In genomic region chr5:20973999-20974398, GRCm38 (mm10) we compare ENCODE assay signal across 17 mouse cellular contexts. TPM values are rescaled to one million over a fixed set of nuclear protein-coding genes. Genes with fewer than 3 reads are reported as not detected.
A peak's percentile ranks its signal among the peaks of the same experiment; 100 is the strongest.
DNase-seq lines count a peak whose midpoint lies in the region; ATAC-seq lines count a peak whose summit lies in the region.
"Had no signal": no experiment of that assay in that cellular context is flagged by ENCODE, and none has a peak within 500 bp of the region (broad histone marks: within the 10 kb centered on the region; RNA-seq: fewer than 3 reads in every experiment).

No protein-coding gene starts in this region.

- WGBS in neural tube, embryonic 15.5 days: 16% methylated on average over 7 of the region's 7 CpGs
- 27% methylated on average over 7 of the region's 7 CpGs for WGBS in limb, embryonic 10.5 days
- WGBS in midbrain, embryonic 11.5 days: 24% methylated on average over 6 of the region's 7 CpGs

- no peak overlapping the region for H3K4me3 ChIP-seq in neural tube, embryonic 15.5 days (replicated peaks)
- no peak overlapping the region for H3K4me3 ChIP-seq in limb, embryonic 10.5 days
- no peak overlapping the region for H3K4me3 ChIP-seq in midbrain, embryonic 11.5 days (ENCODE audit: low read depth, low read length)
- H3K4me3 ChIP-seq: forebrain, embryonic 13.5 days; megakaryocyte, embryonic 14.5 days had no signal

- no peaks in the 10 kb centered on the region for H3K36me3 ChIP-seq in neural tube, embryonic 15.5 days
- H3K36me3 ChIP-seq in limb, embryonic 10.5 days: no peaks in the 10 kb centered on the region
- no peaks in the 10 kb centered on the region for H3K36me3 ChIP-seq in midbrain, embryonic 11.5 days (ENCODE audit: control insufficient read depth, insufficient read depth, low read length)

- DNase-seq in embryo, embryonic 10.5 days (ENCODE audit: low spot score): peak; percentile 27
- DNase-seq in embryo, embryonic 9.5 days (ENCODE audit: extremely low spot score): no peak
- DNase-seq in neural tube, embryonic 10.5 days (ENCODE audit: extremely low spot score, low spot score): peak; percentile 17
- peak; percentile 44 for DNase-seq in limb, embryonic 10.5 days (ENCODE audit: low spot score)
- DNase-seq in midbrain, embryonic 11.5 days (ENCODE audit: low spot score, missing footprints): no peak
- DNase-seq: cerebellum, adult 9-10 months; gastrocnemius, postnatal 36 days; kidney, adult 2 months; lung, adult 18-20 months; lung, postnatal 14 days; thymus, postnatal 14 days had no signal

- H3K9ac ChIP-seq in neural tube, embryonic 15.5 days (replicated peaks): no peak overlapping the region
- H3K9ac ChIP-seq in midbrain, embryonic 11.5 days (ENCODE audit: low read length): no peak overlapping the region
- H3K9ac ChIP-seq: forebrain, embryonic 13.5 days had no signal

- H3K27ac ChIP-seq in neural tube, embryonic 15.5 days (replicated peaks): no peak overlapping the region
- peak overlapping the region; percentile 42; the same call in 1 of the 2 replicates for H3K27ac ChIP-seq in limb, embryonic 10.5 days
- H3K27ac ChIP-seq in midbrain, embryonic 11.5 days (ENCODE audit: low read depth, low read length): no peak overlapping the region
- H3K27ac ChIP-seq: forebrain, embryonic 13.5 days had no signal

- H3K4me1 ChIP-seq in neural tube, embryonic 15.5 days: no peaks in the 10 kb centered on the region
- peaks cover 9% of the 10 kb centered on the region for H3K4me1 ChIP-seq in limb, embryonic 10.5 days
- H3K4me1 ChIP-seq in midbrain, embryonic 11.5 days (ENCODE audit: control insufficient read depth, insufficient read depth, low read length): no peaks in the 10 kb centered on the region
- H3K4me1 ChIP-seq: forebrain, embryonic 13.5 days had no signal

- H3K27me3 ChIP-seq in neural tube, embryonic 15.5 days (replicated peaks): no peaks in the 10 kb centered on the region
- H3K27me3 ChIP-seq in limb, embryonic 10.5 days (ENCODE audit: low read depth, poor library complexity, severe bottlenecking): no peaks in the 10 kb centered on the region
- H3K27me3 ChIP-seq in midbrain, embryonic 11.5 days (ENCODE audit: control insufficient read depth, insufficient read depth, low read length): no peaks in the 10 kb centered on the region
- H3K27me3 ChIP-seq: forebrain, embryonic 13.5 days; megakaryocyte, embryonic 14.5 days had no signal

- no peak overlapping the region for H3K4me2 ChIP-seq in neural tube, embryonic 15.5 days
- H3K4me2 ChIP-seq in midbrain, embryonic 11.5 days: no peak overlapping the region
- H3K4me2 ChIP-seq: forebrain, embryonic 13.5 days; liver, embryonic 11.5 days had no signal

- no peaks in the 10 kb centered on the region for H3K9me3 ChIP-seq in neural tube, embryonic 15.5 days (replicated peaks)
- no peaks in the 10 kb centered on the region for H3K9me3 ChIP-seq in limb, embryonic 10.5 days (replicated peaks)
- H3K9me3 ChIP-seq in midbrain, embryonic 11.5 days (ENCODE audit: control insufficient read depth, low read length): no peaks in the 10 kb centered on the region
- H3K9me3 ChIP-seq: forebrain, embryonic 13.5 days; megakaryocyte, embryonic 14.5 days had no signal

- ATAC-seq in neural tube, embryonic 15.5 days (ENCODE audit: low FRiP score): no peak
- ATAC-seq in midbrain, embryonic 11.5 days (ENCODE audit: low FRiP score): no peak
- no peak for ATAC-seq in megakaryocyte, adult 5-6 weeks (ENCODE audit: poor library complexity, severe bottlenecking)
- ATAC-seq in cerebellum, adult (ENCODE audit: insufficient number of reproducible peaks, low FRiP score, low TSS enrichment): no peak
- ATAC-seq: forebrain, embryonic 13.5 days had no signal

RNA-seq across cellular contexts. Expression of gene Rsbn1l, which starts 17.8 kb away (rescaled TPM):
- 4.4 and 4.9 TPM in 2 replicates for polyA plus RNA-seq in neural tube, embryonic 15.5 days (2015; fragmentation: Nextera tagmentation; extraction: Ambion mirVana)
- 4.5 and 4.9 TPM in 2 replicates for polyA plus RNA-seq in limb, embryonic 10.5 days (2016; fragmentation: Nextera tagmentation; extraction: Ambion mirVana)
- 6.3 and 7.1 TPM in 2 replicates for polyA plus RNA-seq in midbrain, embryonic 11.5 days (2014; fragmentation: Nextera tagmentation; extraction: Ambion mirVana)
- total RNA-seq in megakaryocyte, adult 5-6 weeks (2015): 27.6 and 31.7 TPM in 2 replicates
- total RNA-seq in megakaryocyte, adult 5-6 weeks (2017): 42.2 and 52.9 TPM in 2 replicates

Comparison
In these comparisons a context has a peak if more than half of its experiments do, and no peak if none do; other contexts are left out.
1. DNase-seq: peak in embryo, embryonic 10.5 days (single experiment), neural tube, embryonic 10.5 days (single experiment) and limb, embryonic 10.5 days (single experiment); none in embryo, embryonic 9.5 days (single experiment) and midbrain, embryonic 11.5 days (single experiment).